Mouse (Mus musculus) G1E (cell line): ENCODE results near the gene Zbtb42. TPM values are rescaled to one million over a fixed set of nuclear protein-coding genes. Genes with fewer than 3 reads are reported as not detected.
A peak's percentile ranks its signal among the peaks of the same experiment; 100 is the strongest.

ENCODE experiments used
- ATAC-seq: 2 replicates; pipeline ENCODE4 v1.8.0; 2016; ENCODE audit warnings: mild to moderate bottlenecking; ENCODE audit not compliant: insufficient number of reproducible peaks, poor library complexity, low FRiP score, severe bottlenecking; ENCODE audit errors: extremely low read depth
- DNase-seq: peaks from one replicate; pipeline ENCODE4 v3.0.0; 2012; ENCODE audit warnings: low spot score
- H3K27me3 ChIP-seq: 2 replicates; pipeline ENCODE4 v1.6.1; 2012; ENCODE audit warnings: mild to moderate bottlenecking, low read length, inconsistent platforms; ENCODE audit not compliant: insufficient read depth
- H3K36me3 ChIP-seq: replicated peaks from 2 replicates; pipeline ENCODE3; 2012; ENCODE audit warnings: mild to moderate bottlenecking, inconsistent platforms
- H3K4me1 ChIP-seq: 2 replicates; pipeline ENCODE4 v1.6.1; 2012; ENCODE audit warnings: low read depth, low read length, inconsistent platforms, mixed read lengths; ENCODE audit not compliant: insufficient read depth
- H3K4me3 ChIP-seq: 2 replicates; pipeline ENCODE4 v1.5.1; 2012; ENCODE audit warnings: low read depth, mild to moderate bottlenecking, inconsistent platforms, low read length, moderate library complexity, mixed read lengths
- H3K9me3 ChIP-seq: replicated peaks from 2 replicates; pipeline ENCODE4 v1.6.1; 2012; ENCODE audit warnings: inconsistent platforms
- CTCF ChIP-seq: IDR thresholded peaks from 2 replicates; pipeline ENCODE4 v1.5.1; 2012; ENCODE audit warnings: low read depth, low read length, inconsistent platforms, mixed read lengths
- GATA1 ChIP-seq: IDR thresholded peaks from 2 replicates; pipeline ENCODE4 v1.6.1; 2012; ENCODE audit warnings: borderline replicate concordance, low read length, inconsistent platforms, mixed read lengths
- GATA2 ChIP-seq: IDR thresholded peaks from 2 replicates; pipeline ENCODE4 v1.6.1; 2012; ENCODE audit warnings: low read depth, low read length, inconsistent platforms, borderline replicate concordance
- POLR2AphosphoS5 ChIP-seq: IDR thresholded peaks from 2 replicates; pipeline ENCODE4 v1.6.1; 2012; ENCODE audit warnings: low read depth, low read length, inconsistent platforms; ENCODE audit not compliant: insufficient replicate concordance
- TAL1 ChIP-seq: conservative IDR thresholded peaks from 2 replicates; pipeline ENCODE4 v1.6.1; 2012; ENCODE audit warnings: low read depth, low read length, inconsistent platforms, mixed read lengths
- polyA plus RNA-seq: library from polyadenylated mRNA; stranded (reverse); fragments of >175 nt; gene quantifications from 2 replicates; pipeline ENCODE4 v1.2.3, GENCODE M21; 2012
- total RNA-seq, 2 experiments: library from RNA; stranded (forward) in 1 of 2; stranded (reverse) in 1 of 2; fragments of 200-1000 nt in 1 of 2; fragments of >200 nt in 1 of 2; fragmentation: Nextera tagmentation in 1 of 2; gene quantifications; 2 replicates each; pipeline ENCODE4 v1.2.3; 2014 to 2017

The Zbtb42 gene
- total and polyA plus RNA-seq, 3 experiments: 0.33 to 0.98 (median 0.80) TPM

DNA sequence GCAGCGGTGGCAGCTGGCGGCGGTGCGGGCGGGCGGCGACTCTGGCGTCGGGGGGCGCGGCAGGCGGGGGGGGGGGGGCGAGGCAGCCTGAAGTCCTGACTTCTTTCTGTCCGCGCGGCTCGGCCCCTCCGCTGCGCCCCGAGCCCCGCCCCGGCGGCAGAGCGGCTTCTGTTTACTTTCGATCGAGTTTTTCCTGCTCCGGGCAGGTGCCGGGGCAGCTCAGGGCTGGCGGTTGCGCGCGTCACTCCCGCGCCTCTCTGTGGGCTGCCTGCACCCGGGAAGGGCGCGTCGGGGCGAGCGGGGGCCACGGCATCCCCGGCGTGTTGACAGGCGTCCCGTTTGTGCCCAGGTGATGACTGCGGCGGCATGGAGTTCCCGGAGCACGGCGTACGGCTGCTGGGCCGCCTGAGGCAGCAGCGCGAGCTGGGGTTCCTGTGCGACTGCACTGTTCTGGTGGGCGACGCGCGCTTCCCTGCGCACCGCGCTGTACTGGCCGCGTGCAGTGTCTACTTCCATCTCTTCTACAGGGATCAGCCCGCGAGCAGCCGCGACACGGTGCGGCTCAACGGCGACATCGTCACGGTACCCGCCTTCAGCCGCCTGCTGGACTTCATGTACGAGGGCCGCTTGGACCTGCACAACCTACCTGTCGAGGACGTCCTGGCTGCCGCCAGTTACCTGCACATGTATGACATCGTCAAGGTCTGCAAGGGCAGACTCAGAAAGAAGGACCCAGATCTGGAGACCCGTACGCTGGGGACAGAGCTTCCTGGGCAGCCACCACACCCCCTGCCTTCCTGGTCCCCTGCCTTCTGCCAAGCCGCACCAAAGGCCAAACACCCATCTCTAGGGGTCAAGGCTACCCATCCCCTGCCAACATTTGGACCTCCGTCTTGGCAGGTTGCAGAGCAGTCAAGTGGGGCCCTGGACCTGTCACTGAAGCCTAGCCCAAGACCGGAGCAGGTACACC is 684 bp downstream of the Zbtb42 start:
- Histone ChIP-seq H3K27me3 (peaks cover 76% of the 10 kb centered on the region), H3K9me3 (peaks cover 7% of the 10 kb centered on the region), H3K4me1 (peaks cover 58% of the 10 kb centered on the region), H3K4me3 (peak overlapping the region; percentile 71), H3K36me3 (no peaks in the 10 kb centered on the region)
- no peak for DNase-seq
- TF ChIP-seq TAL1 (no peak), GATA2 (no peak), GATA1 (no peak), POLR2AphosphoS5 (no peak), CTCF (no peak)
- no peak for ATAC-seq

DNA sequence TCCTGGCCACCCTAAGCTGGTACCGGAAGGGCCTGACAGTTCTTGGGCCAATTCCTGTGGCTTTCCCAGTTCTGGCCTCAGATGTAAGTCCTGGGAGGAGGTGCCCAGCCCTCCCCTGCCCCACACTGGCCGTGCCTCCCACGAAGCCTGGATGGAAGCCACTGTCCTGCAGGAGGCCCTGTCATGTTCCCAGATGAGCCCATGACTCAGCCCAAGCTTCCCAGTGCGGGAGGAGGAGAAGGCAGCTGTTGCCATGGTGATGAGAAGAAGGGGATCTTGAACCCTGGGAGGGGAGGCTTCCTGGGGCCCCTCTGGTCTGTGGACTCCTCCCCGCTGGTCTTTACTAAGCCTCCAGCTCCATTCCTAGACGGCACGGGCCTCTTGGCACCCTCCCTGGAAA is 4.7 kb downstream of the Zbtb42 start:
- H3K27me3 ChIP-seq: peaks cover 78% of the 10 kb centered on the region
- H3K36me3 ChIP-seq: no peaks in the 10 kb centered on the region
- TF ChIP-seq POLR2AphosphoS5 (no peak), CTCF (no peak), GATA1 (no peak), TAL1 (no peak), GATA2 (no peak)
- DNase-seq (no peak), ATAC-seq (no peak)
- peaks cover 27% of the 10 kb centered on the region for H3K4me1 ChIP-seq
- H3K9me3 ChIP-seq: peaks cover 7% of the 10 kb centered on the region
- H3K4me3 ChIP-seq: no peak overlapping the region

DNA sequence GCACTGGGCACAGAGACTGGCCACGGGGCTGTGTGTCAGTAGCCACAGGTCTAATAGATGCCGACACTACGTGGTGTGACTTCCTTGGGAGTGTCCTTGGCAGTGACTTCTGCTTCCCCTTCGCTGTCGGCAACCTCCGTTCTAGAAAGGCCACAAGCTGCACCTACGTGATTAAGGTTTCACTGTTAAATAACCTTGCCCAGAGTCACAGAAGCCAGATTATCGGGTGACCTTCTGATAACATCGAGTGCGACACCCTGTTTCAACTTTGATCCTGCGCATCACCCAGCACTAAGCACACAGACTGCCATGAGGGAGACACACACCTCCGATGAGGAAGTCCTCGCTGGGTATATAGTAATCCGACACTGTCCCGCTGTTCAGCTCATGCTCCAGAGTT is 9.8 kb downstream of the Zbtb42 start:
- H3K36me3 ChIP-seq: peaks cover 7% of the 10 kb centered on the region
- H3K9me3 ChIP-seq: no peaks in the 10 kb centered on the region; the same call in 1 of the 2 replicates
- H3K4me3 ChIP-seq: no peak overlapping the region
- DNase-seq (no peak), ATAC-seq (no peak)
- H3K27me3 ChIP-seq: peaks cover 41% of the 10 kb centered on the region
- peaks cover 6% of the 10 kb centered on the region for H3K4me1 ChIP-seq
- no peak for TF ChIP-seq POLR2AphosphoS5

DNA sequence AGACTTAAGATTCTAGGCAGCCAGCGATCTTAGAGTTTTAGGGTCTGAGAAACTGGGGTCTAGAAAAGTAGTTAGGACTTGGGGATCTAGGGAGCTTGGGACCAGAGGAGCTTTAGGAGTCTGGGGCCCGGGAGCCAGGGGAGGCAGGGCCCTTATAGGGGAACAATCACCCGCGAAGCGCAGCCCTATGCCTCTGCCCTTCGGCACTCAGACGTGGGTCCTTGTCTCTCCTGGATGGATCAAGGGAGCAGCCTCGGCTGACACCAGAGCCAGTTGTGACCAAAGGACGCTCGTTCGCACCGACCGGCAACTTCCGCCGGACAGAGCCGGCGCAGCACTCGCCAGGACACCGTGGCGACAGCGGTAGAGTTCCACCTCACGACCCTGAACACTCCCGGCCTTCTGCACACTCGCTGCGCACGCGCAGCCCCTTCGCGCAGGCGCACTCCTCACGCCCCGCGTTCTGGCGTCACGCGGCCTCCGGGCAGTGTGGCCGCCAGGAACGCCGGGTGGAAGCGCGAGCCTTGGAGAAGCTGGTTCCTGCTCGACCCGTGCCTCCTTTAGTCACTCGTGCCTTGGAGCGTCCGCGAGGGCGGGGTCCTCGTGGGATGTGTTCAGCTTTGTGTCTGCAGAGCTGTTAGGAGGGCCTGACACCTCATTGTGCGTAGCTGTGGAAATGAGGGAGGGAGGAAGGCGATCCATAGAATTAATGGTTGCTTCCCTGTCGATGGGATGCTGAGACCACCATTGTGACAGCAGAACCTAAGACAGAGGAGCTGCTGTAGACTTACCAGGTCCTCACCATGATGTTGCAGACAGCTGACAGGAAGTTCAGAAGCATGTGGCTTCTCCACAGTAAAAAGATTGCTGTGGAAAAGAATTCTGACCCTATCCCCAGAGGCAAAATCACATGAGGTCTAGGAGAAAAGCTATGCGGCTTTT is 14.8 kb downstream of the Zbtb42 start:
- no peak for TF ChIP-seq CTCF
- TF ChIP-seq GATA1: no peak
- TF ChIP-seq POLR2AphosphoS5: no peak
- no peak for TF ChIP-seq TAL1
- no peak for TF ChIP-seq GATA2
- peak; percentile 58 for ATAC-seq
- H3K27me3 ChIP-seq: peaks cover 28% of the 10 kb centered on the region
- peaks cover 11% of the 10 kb centered on the region for H3K4me1 ChIP-seq
- peak overlapping the region; percentile 72 for H3K4me3 ChIP-seq
- DNase-seq: peak; percentile 79
- H3K36me3 ChIP-seq: peaks cover 7% of the 10 kb centered on the region
- H3K9me3 ChIP-seq: no peaks in the 10 kb centered on the region

DNA sequence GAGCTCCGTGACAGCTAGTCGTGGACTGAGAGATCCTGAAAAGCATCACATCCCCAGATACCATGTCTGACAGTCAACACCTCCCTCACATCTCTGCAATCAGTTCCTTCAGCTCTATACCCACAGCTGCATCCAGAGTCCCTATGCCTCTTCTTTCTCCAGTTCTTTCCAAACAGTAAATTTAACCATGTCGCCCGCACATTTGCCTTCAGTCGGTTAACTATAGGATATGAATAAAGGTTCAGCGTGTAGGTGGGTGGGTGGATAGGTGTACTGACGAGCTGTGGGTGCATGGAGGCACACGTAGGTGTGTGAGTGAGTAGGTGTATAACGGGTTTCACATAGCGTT is 15.5 kb downstream of the Zbtb42 start:
- Histone ChIP-seq H3K9me3 (no peaks in the 10 kb centered on the region), H3K36me3 (peaks cover 7% of the 10 kb centered on the region), H3K4me3 (peak overlapping the region; percentile 72; the same call in 1 of the 2 replicates), H3K27me3 (peaks cover 29% of the 10 kb centered on the region), H3K4me1 (peaks cover 11% of the 10 kb centered on the region)
- DNase-seq (no peak), ATAC-seq (no peak)
- TF ChIP-seq CTCF: no peak
- no peak for TF ChIP-seq GATA2
- TF ChIP-seq POLR2AphosphoS5: no peak
- TF ChIP-seq GATA1: no peak
- TF ChIP-seq TAL1: no peak

DNA sequence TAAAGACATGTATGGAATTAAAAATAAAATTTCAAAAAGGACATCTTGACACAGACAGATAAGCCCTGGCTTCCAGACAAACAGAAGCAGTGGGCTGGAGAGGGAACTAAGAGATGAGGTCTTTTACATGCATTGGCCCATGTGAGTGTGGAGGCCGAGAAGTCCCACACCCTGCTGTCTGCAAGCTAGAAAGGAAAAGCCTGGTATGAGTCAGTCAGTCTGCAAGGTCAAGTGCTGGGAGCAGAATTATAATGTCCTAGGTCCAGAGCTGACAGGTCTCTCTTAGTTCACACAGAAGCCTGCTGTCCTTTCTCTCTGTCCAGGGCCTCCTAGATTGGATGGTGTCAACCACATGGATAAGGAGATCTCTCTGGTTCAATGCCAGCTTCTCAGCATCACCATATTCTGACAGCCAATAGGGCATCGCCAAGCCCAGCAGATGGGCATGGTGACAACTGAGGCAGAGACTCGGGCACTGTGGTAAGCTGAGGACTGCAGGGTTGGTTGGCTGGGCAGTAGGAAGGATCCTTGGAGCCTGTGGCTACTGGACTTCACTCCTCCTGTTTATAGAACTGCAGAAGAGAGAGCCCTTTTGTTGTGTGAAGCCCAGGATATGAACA is 18.3 kb downstream of the Zbtb42 start:
- DNase-seq: no peak
- Histone ChIP-seq H3K4me3 (no peak overlapping the region), H3K9me3 (no peaks in the 10 kb centered on the region), H3K36me3 (peaks cover 2% of the 10 kb centered on the region), H3K4me1 (peaks cover 11% of the 10 kb centered on the region), H3K27me3 (peaks cover 42% of the 10 kb centered on the region)
- ATAC-seq: no peak
- TF ChIP-seq GATA1 (no peak), CTCF (no peak), TAL1 (no peak), GATA2 (no peak), POLR2AphosphoS5 (no peak)
